Mouse (Mus musculus) T-helper 2 cell (primary cell): ENCODE data around the gene Fam102a.

Source experiments
- in situ Hi-C: fragments of 300-600 bp; cut with MboI, MseI; formaldehyde crosslinking; loops from one replicate; pipeline ENCODE4 v1.15.1; 2025; ENCODE audit warnings: high pct_unique_total_duplicates

Fam102a gene

GRCm38 (mm10) chr2:32578146-32579046, 43.3 kb downstream of the Fam102a start:
- in situ Hi-C loops, result no loop called here

GRCm38 (mm10) chr2:32581450-32582095, 46.4 kb downstream of the Fam102a start:
- in situ Hi-C loops, result no loop called here

GRCm38 (mm10) chr2:32582830-32583799, 48.0 kb downstream of the Fam102a start:
- in situ Hi-C loops, result no loop called here

GRCm38 (mm10) chr2:32585149-32585714, 50.1 kb downstream of the Fam102a start:
- in situ Hi-C loops, result no loop called here

GRCm38 (mm10) chr2:32586871-32587351, 51.8 kb downstream of the Fam102a start, which contains the start of gene St6galnac4:
Gene St6galnac4 (plus strand): TSS chr2:32587095.
- in situ Hi-C loops, result no loop called here

GRCm38 (mm10) chr2:32587731-32588321, 52.7 kb downstream of the Fam102a start:
- in situ Hi-C loops, result no loop called here

- in situ Hi-C loops, result no loop called here
Observed at GRCm38 (mm10) chr2:32589213-32589795, 54.2 kb downstream of the Fam102a start.

- in situ Hi-C loops, result no loop called here
Observed at GRCm38 (mm10) chr2:32590224-32590623, 55.1 kb downstream of the Fam102a start.

- in situ Hi-C loops, result no loop called here
Observed at GRCm38 (mm10) chr2:32591249-32591648, 56.1 kb downstream of the Fam102a start.

GRCm38 (mm10) chr2:32596725-32597124, 61.6 kb downstream of the Fam102a start:
- in situ Hi-C loops, result no loop called here

- in situ Hi-C loops, result no loop called here
Observed at GRCm38 (mm10) chr2:32597248-32597647, 62.1 kb downstream of the Fam102a start.

GRCm38 (mm10) chr2:32597699-32598098, 62.6 kb downstream of the Fam102a start:
- in situ Hi-C loops, result no loop called here

- in situ Hi-C loops, result no loop called here
Observed at GRCm38 (mm10) chr2:32598506-32598905, 63.4 kb downstream of the Fam102a start.

GRCm38 (mm10) chr2:32599409-32599808, 64.3 kb downstream of the Fam102a start, which contains the start of gene St6galnac6:
Gene St6galnac6 (plus strand): TSS chr2:32599709.
- in situ Hi-C loops, result no loop called here

- in situ Hi-C loops, result loop anchor here (10.0 kb wide), 1 partner anchor 93 kb away; no protein-coding TSS in a partner anchor
Observed at GRCm38 (mm10) chr2:32601417-32602065, 66.4 kb downstream of the Fam102a start.

- in situ Hi-C loops, result loop anchor here (10.0 kb wide), 1 partner anchor 92 kb away; no protein-coding TSS in a partner anchor
Observed at GRCm38 (mm10) chr2:32602600-32603054, 67.5 kb downstream of the Fam102a start.

GRCm38 (mm10) chr2:32604631-32605030, 69.5 kb downstream of the Fam102a start:
- in situ Hi-C loops, result loop anchor here (10.0 kb wide), 1 partner anchor 90 kb away; no protein-coding TSS in a partner anchor

GRCm38 (mm10) chr2:32606161-32607142, 71.3 kb downstream of the Fam102a start:
- in situ Hi-C loops, result loop anchor here (10.0 kb wide), 1 partner anchor 88 kb away; no protein-coding TSS in a partner anchor
